Mouse (Mus musculus) olfactory bulb, adult 2 months (tissue): ENCODE results near the gene Col16a1. TPM values are rescaled to one million over a fixed set of nuclear protein-coding genes. Genes with fewer than 3 reads are reported as not detected.

Source experiments
- H3K27ac ChIP-seq: fragments of 200-500 bp; 2 replicates; pipeline ENCODE4 v1.5.1; 2012; ENCODE audit warnings: low read depth, low read length; ENCODE audit not compliant: insufficient read depth
- H3K4me1 ChIP-seq: fragments of 200-500 bp; 2 replicates; pipeline ENCODE4 v1.6.1; 2012; ENCODE audit warnings: low read length; ENCODE audit not compliant: control insufficient read depth, insufficient read depth
- H3K4me3 ChIP-seq: fragments of 200-500 bp; 2 replicates; pipeline ENCODE4 v1.5.1; 2012; ENCODE audit warnings: mild to moderate bottlenecking, low read depth, low read length, moderate library complexity; ENCODE audit not compliant: insufficient read depth
- CTCF ChIP-seq: fragments of 200-500 bp; IDR thresholded peaks from 2 replicates; pipeline ENCODE4 v1.5.1; 2012; ENCODE audit warnings: low read depth, mild to moderate bottlenecking, low read length, moderate library complexity; ENCODE audit not compliant: insufficient read depth
- POLR2A ChIP-seq: fragments of 200-500 bp; IDR thresholded peaks from 2 replicates; pipeline ENCODE4 v1.6.1; 2012; ENCODE audit warnings: mild to moderate bottlenecking, low read depth, low read length, moderate library complexity; ENCODE audit not compliant: insufficient read depth
- WGBS: fragments of 180-500 bp; shearing (Covaris S2); methylation state at CpG from one replicate; pipeline ENCODE4 v1.1.7; 2018; 5-methylcytosine and 5-hydroxymethylcytosine counted together
- polyA plus RNA-seq: library from polyadenylated mRNA; stranded (reverse); fragments of >200 nt; gene quantifications from 2 replicates; pipeline ENCODE4 v1.2.4, GENCODE M21; 2012; ENCODE audit warnings: low replicate concordance; ENCODE audit not compliant: missing spikeins, insufficient read depth, insufficient read length

The Col16a1 gene
- polyA plus RNA-seq, 1 experiment, result not detected

DNA sequence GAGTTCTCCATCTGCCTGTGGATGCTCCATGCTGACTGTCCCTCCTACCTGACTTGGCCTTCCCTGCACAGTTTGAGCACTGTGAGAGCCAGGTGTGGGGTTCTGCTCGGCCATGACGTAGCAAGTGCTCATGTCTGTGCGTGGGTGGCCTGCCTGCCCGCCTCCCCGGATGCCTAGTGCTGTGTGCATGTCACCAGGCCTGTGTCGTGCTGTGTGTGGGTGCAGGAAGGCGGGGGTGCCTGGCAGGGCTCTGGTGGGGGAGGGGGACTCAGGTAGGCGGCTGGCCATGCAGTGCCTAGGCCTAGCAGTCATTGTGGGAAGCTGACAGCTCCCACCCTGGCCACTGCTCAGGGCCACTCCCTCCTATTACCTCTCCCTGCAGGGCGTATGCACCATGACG lies 34.5 kb upstream of the Col16a1 start:
- Histone ChIP-seq H3K4me3 (no peak overlapping the region), H3K27ac (0 out of 2 replicates have a peak overlapping the region, but pooled peaks have one; percentile 18), H3K4me1 (peaks cover 47% of the 10 kb centered on the region)
- WGBS, result 35% methylated on average over 10 of the region's 10 CpGs
- TF ChIP-seq POLR2A, result no peak
- TF ChIP-seq CTCF, result no peak

DNA sequence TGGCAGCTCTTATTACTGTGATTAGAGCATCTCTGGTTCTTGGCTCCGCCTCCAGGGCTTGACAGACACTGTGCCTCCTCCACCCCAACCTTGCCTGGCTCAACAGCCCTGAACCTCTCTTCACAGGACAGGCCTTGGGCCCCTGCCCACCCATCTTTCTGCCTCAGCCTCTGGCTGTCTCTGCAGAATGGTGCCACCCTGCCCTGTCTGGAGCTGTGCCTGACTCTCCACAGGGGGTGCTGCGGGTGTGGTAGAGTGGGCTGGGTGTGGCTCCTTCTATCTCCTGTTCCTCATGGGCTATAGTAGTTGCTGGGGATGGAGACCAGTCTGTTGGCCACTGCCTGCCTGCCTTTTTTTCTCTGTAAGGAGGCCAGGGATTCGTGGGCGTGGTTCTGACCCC lies 31.6 kb upstream of the Col16a1 start:
- 56% methylated on average over 4 of the region's 4 CpGs for WGBS
- H3K27ac ChIP-seq, result no peak overlapping the region

GRCm38 (mm10) chr4:130017036-130017674 lies 30.5 kb upstream of the Col16a1 start:
- Histone ChIP-seq H3K27ac (no peak overlapping the region), H3K4me3 (no peak overlapping the region), H3K4me1 (peaks cover 50% of the 10 kb centered on the region)
- 87% methylated on average over 18 of the region's 18 CpGs for WGBS
- TF ChIP-seq POLR2A (no peak), CTCF (no peak)

More for the DNA sequence above, 31.6 kb upstream of the Col16a1 start:
- Histone ChIP-seq H3K4me1 (peaks cover 51% of the 10 kb centered on the region), H3K4me3 (no peak overlapping the region)
- TF ChIP-seq POLR2A, result no peak
- no peak for TF ChIP-seq CTCF

DNA sequence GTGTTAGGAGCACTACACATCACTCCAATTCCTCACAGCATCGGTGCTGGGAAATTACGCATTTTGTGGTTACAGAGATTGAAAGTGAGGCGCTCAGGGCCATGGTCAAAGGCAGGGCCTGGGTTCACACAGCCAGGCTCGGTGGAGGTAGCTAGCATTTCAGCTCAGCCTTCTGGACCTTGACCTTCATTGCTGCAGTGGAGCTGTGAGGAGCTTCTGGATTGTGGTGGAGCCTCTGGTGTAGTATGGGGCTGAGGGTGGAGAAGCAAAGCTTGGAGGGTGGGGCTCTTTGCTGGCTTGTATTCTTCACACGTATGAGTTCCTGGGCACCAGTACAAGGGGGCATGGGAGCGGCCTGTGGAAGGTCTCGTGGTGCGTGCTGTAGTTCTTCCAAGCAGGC lies 24.7 kb upstream of the Col16a1 start:
- 0 out of 2 replicates have a peak overlapping the region, but pooled peaks have one; percentile 31 for H3K27ac ChIP-seq
- 67% methylated on average over 8 of the region's 8 CpGs for WGBS

GRCm38 (mm10) chr4:130023511-130024231 lies 24.0 kb upstream of the Col16a1 start:
- TF ChIP-seq POLR2A, result no peak
- no peak for TF ChIP-seq CTCF
- Histone ChIP-seq H3K4me3 (no peak overlapping the region), H3K27ac (peak overlapping the region; percentile 31; the same call in 1 of the 2 replicates), H3K4me1 (peaks cover 48% of the 10 kb centered on the region)
- 33% methylated on average over 10 of the region's 10 CpGs for WGBS

More for the DNA sequence above, 24.7 kb upstream of the Col16a1 start:
- no peak overlapping the region for H3K4me3 ChIP-seq
- TF ChIP-seq POLR2A, result no peak
- no peak for TF ChIP-seq CTCF
- peaks cover 43% of the 10 kb centered on the region for H3K4me1 ChIP-seq

DNA sequence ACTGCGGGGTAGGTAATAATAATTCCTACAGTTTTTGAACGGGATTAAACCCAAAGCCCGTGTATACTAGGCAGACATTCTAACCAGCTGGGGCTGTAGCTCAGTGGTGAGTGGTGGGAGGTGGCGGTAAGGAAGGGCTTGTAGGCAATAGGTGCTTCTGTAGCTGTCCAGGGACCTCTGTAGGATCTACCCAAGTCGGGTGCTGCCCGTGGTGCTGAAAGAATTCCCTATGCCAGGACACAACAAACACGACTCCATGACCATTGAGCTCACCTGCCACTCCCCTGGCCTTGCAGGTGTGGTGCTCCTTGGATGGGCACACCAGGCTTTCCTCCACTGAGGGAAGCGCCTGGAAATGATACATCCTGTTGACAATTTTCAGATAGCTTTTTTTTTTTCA lies 22.1 kb upstream of the Col16a1 start:
- no peak overlapping the region for H3K27ac ChIP-seq
- no peak for TF ChIP-seq POLR2A
- TF ChIP-seq CTCF, result no peak
- H3K4me1 ChIP-seq, result peaks cover 46% of the 10 kb centered on the region
- WGBS, result 60% methylated on average over 8 of the region's 8 CpGs
- H3K4me3 ChIP-seq, result no peak overlapping the region

- Histone ChIP-seq H3K4me1 (peaks cover 16% of the 10 kb centered on the region; the same call in 1 of the 2 replicates), H3K4me3 (no peak overlapping the region), H3K27ac (no peak overlapping the region)
- WGBS, result 78% methylated on average over 2 of the region's 2 CpGs
- TF ChIP-seq POLR2A (no peak), CTCF (no peak)
Measured at GRCm38 (mm10) chr4:130031146-130031545, 16.5 kb upstream of the Col16a1 start.

- no peak overlapping the region for H3K27ac ChIP-seq
- 70% methylated on average over 7 of the region's 7 CpGs for WGBS
- H3K4me1 ChIP-seq, result peaks cover 15% of the 10 kb centered on the region
- no peak for TF ChIP-seq CTCF
- 0 out of 2 replicates have a peak, but pooled peaks have one; percentile 18 for TF ChIP-seq POLR2A
- H3K4me3 ChIP-seq, result no peak overlapping the region
Measured at GRCm38 (mm10) chr4:130033496-130033895, 14.1 kb upstream of the Col16a1 start.

- 7% methylated on average over 8 of the region's 8 CpGs for WGBS
Measured at GRCm38 (mm10) chr4:130036112-130036511, 11.5 kb upstream of the Col16a1 start.

More at GRCm38 (mm10) chr4:130036112-130036511, 11.5 kb upstream of the Col16a1 start:
- Histone ChIP-seq H3K27ac (no peak overlapping the region), H3K4me1 (peaks cover 21% of the 10 kb centered on the region), H3K4me3 (no peak overlapping the region)
- TF ChIP-seq CTCF, result peak; percentile 87
- TF ChIP-seq POLR2A, result no peak
